Mouse (Mus musculus): ENCODE data around the gene Trim63.

Trim63 gene

DNA sequence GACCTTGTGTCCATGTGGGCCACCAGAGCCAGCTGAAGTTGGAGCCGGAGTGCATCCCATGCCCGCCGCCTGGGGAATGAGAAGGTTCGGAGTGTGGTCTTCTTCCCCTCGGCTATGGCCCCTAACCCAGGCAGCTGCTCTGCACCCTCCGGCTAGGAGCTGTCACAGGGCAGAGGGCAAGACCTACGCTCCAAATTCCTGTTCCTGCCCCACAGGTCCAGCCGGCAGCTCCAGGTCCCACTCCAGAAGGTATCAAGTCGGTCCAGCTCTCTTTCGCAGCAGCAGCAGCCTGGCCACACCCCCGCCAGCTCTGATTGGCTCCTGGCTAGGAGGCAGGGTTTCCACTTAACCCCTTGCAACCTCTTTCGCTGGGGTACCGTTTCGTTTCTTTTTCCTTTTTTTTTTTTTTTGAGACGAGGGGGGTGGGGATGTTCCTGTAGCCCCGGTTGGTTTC lies 57.4 kb downstream of the Trim63 start:
- peak; percentile 87 for DNase-seq

GRCm38 (mm10) chr4:134373295-134373694 lies 58.4 kb downstream of the Trim63 start:
- no peak for DNase-seq

- no peak for DNase-seq
Measured at GRCm38 (mm10) chr4:134374306-134374705, 59.4 kb downstream of the Trim63 start.

- DNase-seq: no peak
Measured at GRCm38 (mm10) chr4:134378089-134378615, 63.2 kb downstream of the Trim63 start.

Data from kidney, postnatal 14 days (tissue).